Mouse (Mus musculus) layer of hippocampus, postnatal 25 days (tissue): Measurements from ENCODE around the gene Rab44. TPM values are rescaled to one million over a fixed set of nuclear protein-coding genes. Genes with fewer than 3 reads are reported as not detected.

Source experiments
- DNase-seq, 2 experiments: peaks; one replicate each; pipeline ENCODE4 v3.0.0; 2022; ENCODE audit warnings: mixed read lengths in 2 of 2, low spot score in 1 of 2; ENCODE audit errors: extremely low spot score in 1 of 2
- total RNA-seq, 2 experiments: library from RNA; stranded (reverse); gene quantifications; 2 replicates each; pipeline ENCODE4 v1.2.3; 2021

The Rab44 gene
- total RNA-seq, 2 experiments from 2014 or later = 0.07 TPM; not detected in 1

DNA sequence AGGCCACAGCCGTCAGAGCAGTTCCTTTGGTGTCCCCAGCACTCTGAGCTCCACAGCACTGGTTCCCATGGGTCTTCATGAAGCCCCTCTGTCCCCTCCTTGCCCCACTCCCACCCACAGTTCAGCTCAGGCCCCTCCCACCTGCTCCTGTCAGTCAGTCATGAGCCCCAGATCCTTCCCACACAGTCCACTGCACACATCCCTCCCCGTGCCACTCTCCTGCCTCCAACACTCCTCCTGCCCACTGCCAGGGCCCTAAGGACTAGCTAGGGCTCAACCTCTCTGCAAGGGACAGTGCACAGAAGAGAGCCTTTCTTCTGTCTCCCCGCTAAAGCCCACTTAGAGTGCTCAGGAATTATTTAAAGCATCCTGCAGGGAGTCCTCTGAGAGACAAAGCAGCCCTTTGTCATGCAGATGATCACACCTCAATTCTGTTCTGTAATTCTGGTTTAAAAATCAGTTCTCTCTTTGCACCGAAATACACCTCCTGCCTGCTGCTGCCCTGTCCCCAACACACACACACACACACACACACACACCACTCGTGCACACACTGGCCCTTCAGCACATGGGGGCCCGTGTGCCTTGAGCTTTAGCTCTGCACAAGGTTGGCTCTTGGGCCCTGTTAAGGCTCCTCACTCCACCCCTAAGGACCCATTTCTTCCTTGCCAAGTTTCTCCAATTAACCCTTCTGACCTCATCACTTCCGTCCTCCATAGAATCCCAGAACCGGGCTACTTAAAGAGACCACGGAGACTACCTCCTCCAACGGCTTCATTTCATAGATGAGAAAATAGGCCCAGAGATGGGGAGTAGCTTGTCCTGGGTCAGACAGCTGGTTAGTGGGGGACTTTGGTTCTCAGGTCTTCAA lies 73.3 kb downstream of the Rab44 start:
- no peak for DNase-seq

DNA sequence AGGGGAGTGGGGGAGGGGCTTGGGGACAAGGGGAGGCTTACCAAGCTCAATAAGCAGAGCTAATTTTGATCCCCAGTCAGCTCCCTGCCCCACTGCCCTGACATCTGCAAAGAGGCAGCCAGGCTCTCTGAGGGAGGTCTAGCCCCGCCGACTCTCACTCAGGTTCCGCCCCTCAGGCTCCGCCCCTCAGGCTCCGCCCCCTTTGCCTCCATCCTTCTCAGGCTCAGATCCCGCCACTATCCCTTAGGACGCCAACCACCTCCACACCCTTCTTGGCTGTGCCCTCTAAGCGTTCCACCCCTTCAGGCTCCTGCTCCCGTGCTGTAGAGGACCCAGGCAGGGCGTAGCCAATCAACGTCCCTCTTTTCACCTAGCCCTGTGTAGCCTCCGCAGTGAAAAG lies 75.0 kb downstream of the Rab44 start:
- no peak for DNase-seq

GRCm38 (mm10) chr17:29195579-29195978 lies 81.6 kb downstream of the Rab44 start:
- no peak for DNase-seq

Other genes starting within 250 kb of the Rab44 start
- gene 4930539E08Rik, start 198.8 kb upstream of the Rab44 start, total RNA-seq = 1 to 10 TPM; 3.1 to 3.9 TPM
- not detected for gene Pxt1, start 170.3 kb upstream of the Rab44 start, total RNA-seq
- 10 to 100 TPM; 67.1 to 75.4 TPM for gene Kctd20, start 162.2 kb upstream of the Rab44 start, total RNA-seq
- 10 to 100 TPM; 36.7 to 59.1 TPM for gene Stk38, start 106.2 kb upstream of the Rab44 start, total RNA-seq
- gene Srsf3, start 81.5 kb upstream of the Rab44 start, total RNA-seq = 100 to 1,000 TPM; 125 to 140 TPM
- gene Cdkn1a, start 23.2 kb upstream of the Rab44 start, total RNA-seq = 10 to 100 TPM in 1 of 2 experiments, 1 to 10 TPM in 1; 7.1 to 13.9 TPM
- 10 to 100 TPM; 37.7 to 41.8 TPM for gene Cpne5, start 124.0 kb downstream of the Rab44 start, total RNA-seq
- gene Ppil1, start 150.0 kb downstream of the Rab44 start, total RNA-seq = 10 to 100 TPM; 17.7 to 19.6 TPM
- 10 to 100 TPM; 96.8 to 96.9 TPM for gene BC004004, start 154.6 kb downstream of the Rab44 start, total RNA-seq
- 1 to 10 TPM in 1 of 2 experiments, under 1 TPM in 1; 0.98 to 1.5 TPM for gene Pi16, start 203.5 kb downstream of the Rab44 start, total RNA-seq
- 100 to 1,000 TPM; 556 to 630 TPM for gene Mtch1, start 233.8 kb downstream of the Rab44 start, total RNA-seq
- 1 to 10 TPM; 5.6 to 8.2 TPM for gene Fgd2, start 246.8 kb downstream of the Rab44 start, total RNA-seq